Mouse (Mus musculus): ENCODE data around the gene Tcp11l2.

- TF ChIP-seq CTCF (IDR thresholded peaks at IDR 0.05; ENCODE audit: control insufficient read depth, insufficient read depth, insufficient replicate concordance, low read depth, low read length) (no peak), POLR2A (IDR thresholded peaks at IDR 0.05; ENCODE audit: control insufficient read depth, low read depth, low read length) (no peak)
Measured at GRCm38 (mm10) chr10:84559986-84560385, 16.4 kb upstream of the Tcp11l2 start.
